Mouse (Mus musculus) limb, embryonic 11.5 days (tissue): Measurements from ENCODE around the gene Tenm2. TPM values are rescaled to one million over a fixed set of nuclear protein-coding genes. Genes with fewer than 3 reads are reported as not detected.

Experiments
- ATAC-seq: fragments of 200-750 bp; cut with Nextera tagmentation; 2 replicates; pipeline ENCODE4 v1.8.0; 2017; ENCODE audit warnings: low read depth; ENCODE audit not compliant: insufficient number of reproducible peaks, low FRiP score, low TSS enrichment
- DNase-seq: peaks from one replicate; pipeline ENCODE4 v3.0.0-alpha.2; 2015; ENCODE audit warnings: low spot score
- H3K27ac ChIP-seq: fragments of 300-500 bp; sonication (generic); replicated peaks from 2 replicates; pipeline ENCODE4 v1.5.1; 2014; ENCODE audit warnings: low read depth, mild to moderate bottlenecking, low read length
- H3K27me3 ChIP-seq: fragments of 300-500 bp; sonication (generic); 2 replicates; pipeline ENCODE4 v1.6.1; 2014; ENCODE audit warnings: mild to moderate bottlenecking, low read length, mixed read lengths; ENCODE audit not compliant: control insufficient read depth, insufficient read depth
- H3K36me3 ChIP-seq: fragments of 300-500 bp; sonication (generic); 2 replicates; pipeline ENCODE4 v1.6.1; 2014; ENCODE audit warnings: mild to moderate bottlenecking, low read length, moderate library complexity, mixed read lengths; ENCODE audit not compliant: control insufficient read depth, insufficient read depth
- H3K4me1 ChIP-seq: fragments of 300-500 bp; sonication (generic); 2 replicates; pipeline ENCODE4 v1.6.1; 2014; ENCODE audit warnings: low read length, mixed read lengths; ENCODE audit not compliant: control insufficient read depth, insufficient read depth
- H3K4me2 ChIP-seq: fragments of 300-500 bp; sonication (generic); 2 replicates; pipeline ENCODE4 v1.6.1; 2014; ENCODE audit warnings: low read depth, mild to moderate bottlenecking, moderate library complexity; ENCODE audit not compliant: severe bottlenecking
- H3K4me3 ChIP-seq: fragments of 300-500 bp; sonication (generic); 2 replicates; pipeline ENCODE4 v1.5.1; 2014; ENCODE audit warnings: low read depth, low read length
- H3K9ac ChIP-seq: fragments of 300-500 bp; sonication (generic); 2 replicates; pipeline ENCODE4 v1.6.1; 2014; ENCODE audit warnings: mild to moderate bottlenecking, low read length
- H3K9me3 ChIP-seq: fragments of 300-500 bp; sonication (generic); 2 replicates; pipeline ENCODE4 v1.6.1; 2016; ENCODE audit warnings: low read length; ENCODE audit not compliant: control insufficient read depth
- WGBS: fragments of 180-500 bp; shearing (Covaris S2); extraction: QIAGEN DNeasy Blood & Tissue Kit; methylation state at CpG from one replicate; pipeline ENCODE4 v1.1.7; 2014; 5-methylcytosine and 5-hydroxymethylcytosine counted together
- polyA plus RNA-seq: library from polyadenylated mRNA; unstranded; fragments of >200 nt; fragmentation: Nextera tagmentation; extraction: Ambion mirVana; gene quantifications from 2 replicates; pipeline ENCODE4 v1.2.1, GENCODE M21; 2014

The Tenm2 gene
- polyA plus RNA-seq, 1 experiment from 2014 or later = 0.44 TPM

DNA sequence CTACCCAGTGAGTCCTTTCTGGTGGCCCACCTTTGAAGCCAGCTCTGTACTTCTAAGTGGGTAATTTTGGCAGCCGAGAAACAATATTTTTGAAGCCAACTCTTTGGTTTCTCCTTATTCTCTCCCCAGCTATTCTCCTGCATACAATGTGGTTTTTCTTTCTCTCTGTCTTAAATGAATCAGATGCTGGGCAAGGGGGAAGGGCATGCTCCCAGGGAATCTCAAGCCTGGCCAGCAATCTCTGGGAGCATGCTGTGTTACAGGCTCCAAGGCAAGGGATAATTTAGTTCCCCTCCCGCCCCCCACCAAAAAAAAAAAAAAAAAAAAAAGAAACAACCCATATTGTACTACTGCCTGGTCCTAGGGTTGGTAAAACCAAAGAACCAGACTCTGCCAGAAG, 1112.5 kb downstream of the Tenm2 start:
- H3K27me3 ChIP-seq = no peaks in the 10 kb centered on the region
- no peaks in the 10 kb centered on the region for H3K9me3 ChIP-seq
- H3K27ac ChIP-seq = no peak overlapping the region
- WGBS = 69% methylated on average over 2 of the region's 2 CpGs
- no peak for DNase-seq
- ATAC-seq = no peak
- no peak overlapping the region for H3K4me2 ChIP-seq
- 0 out of 2 replicates have a peak, but pooled peaks cover 2% of the 10 kb centered on the region for H3K4me1 ChIP-seq
- H3K9ac ChIP-seq = no peak overlapping the region
- no peak overlapping the region for H3K4me3 ChIP-seq
- H3K36me3 ChIP-seq = no peaks in the 10 kb centered on the region

GRCm38 (mm10) chr11:36121410-36121929, 1114.3 kb downstream of the Tenm2 start:
- ATAC-seq = no peak
- DNase-seq = no peak
- H3K4me3 ChIP-seq = no peak overlapping the region
- no peak overlapping the region for H3K9ac ChIP-seq
- no peaks in the 10 kb centered on the region for H3K27me3 ChIP-seq
- H3K9me3 ChIP-seq = no peaks in the 10 kb centered on the region
- H3K4me2 ChIP-seq = no peak overlapping the region
- WGBS = 63% methylated on average over 8 of the region's 8 CpGs
- H3K36me3 ChIP-seq = no peaks in the 10 kb centered on the region
- 0 out of 2 replicates have a peak, but pooled peaks cover 2% of the 10 kb centered on the region for H3K4me1 ChIP-seq
- no peak overlapping the region for H3K27ac ChIP-seq

- ATAC-seq (no peak), DNase-seq (no peak)
- 56% methylated on average over 7 of the region's 7 CpGs for WGBS
- Histone ChIP-seq H3K27ac (no peak overlapping the region), H3K9ac (no peak overlapping the region), H3K4me2 (no peak overlapping the region), H3K9me3 (no peaks in the 10 kb centered on the region), H3K27me3 (no peaks in the 10 kb centered on the region), H3K4me3 (no peak overlapping the region), H3K4me1 (0 out of 2 replicates have a peak, but pooled peaks cover 2% of the 10 kb centered on the region), H3K36me3 (no peaks in the 10 kb centered on the region)
These were observed 1115.0 kb downstream of the Tenm2 start for GRCm38 (mm10) chr11:36120591-36121409.

- no peak for ATAC-seq
- H3K4me2 ChIP-seq = no peak overlapping the region
- 89% methylated on average over 12 of the region's 12 CpGs for WGBS
These were observed 1122.4 kb downstream of the Tenm2 start for GRCm38 (mm10) chr11:36113326-36113725.

DNA sequence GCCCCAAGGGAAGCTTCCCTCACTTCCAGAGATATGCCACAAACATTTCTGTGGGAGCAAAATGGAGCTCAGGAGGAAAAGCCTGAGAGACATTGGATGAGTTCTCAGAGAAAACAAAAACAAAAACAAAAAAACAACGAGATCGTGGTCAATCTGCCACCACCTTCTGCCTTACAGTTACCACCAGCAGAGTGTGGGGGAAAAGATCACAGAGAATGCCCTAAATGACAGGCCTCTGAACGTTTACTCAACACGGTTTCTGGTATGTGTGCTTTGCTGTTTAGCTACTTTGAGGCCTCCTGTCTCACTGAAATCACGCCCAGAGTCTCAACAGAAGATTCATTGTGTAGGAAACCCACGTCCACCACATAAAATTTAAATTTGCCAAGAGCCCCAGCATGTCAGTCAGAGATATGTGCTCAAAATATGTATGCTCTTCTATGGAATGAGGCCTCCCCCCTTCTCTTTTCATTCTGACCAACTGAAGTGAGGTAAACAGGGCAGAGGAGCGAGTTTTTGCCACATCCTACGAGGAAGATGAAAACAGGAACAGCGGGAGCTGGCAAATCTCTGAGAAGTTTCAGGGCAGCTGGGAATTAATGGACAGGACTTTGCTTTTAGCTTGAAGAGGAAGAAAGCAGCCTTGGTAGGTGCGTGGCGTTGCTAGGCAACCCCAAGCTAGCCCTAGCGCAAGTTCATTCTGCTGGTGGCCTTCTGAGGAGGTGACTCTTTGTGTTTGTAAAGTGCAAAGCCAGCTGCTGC, 1126.6 kb downstream of the Tenm2 start:
- Histone ChIP-seq H3K36me3 (no peaks in the 10 kb centered on the region), H3K9me3 (no peaks in the 10 kb centered on the region), H3K4me3 (no peak overlapping the region), H3K4me2 (no peak overlapping the region), H3K4me1 (peaks cover 4% of the 10 kb centered on the region; the same call in 1 of the 2 replicates), H3K9ac (no peak overlapping the region), H3K27me3 (no peaks in the 10 kb centered on the region), H3K27ac (no peak overlapping the region)
- peak; percentile 47 for DNase-seq
- 35% methylated on average over 12 of the region's 12 CpGs for WGBS
- ATAC-seq = no peak

More at GRCm38 (mm10) chr11:36113326-36113725, 1122.4 kb downstream of the Tenm2 start:
- H3K4me3 ChIP-seq = no peak overlapping the region
- H3K9ac ChIP-seq = no peak overlapping the region
- no peaks in the 10 kb centered on the region for H3K36me3 ChIP-seq
- peaks cover 4% of the 10 kb centered on the region; the same call in 1 of the 2 replicates for H3K4me1 ChIP-seq
- H3K27me3 ChIP-seq = no peaks in the 10 kb centered on the region
- no peak overlapping the region for H3K27ac ChIP-seq
- no peak for DNase-seq
- no peaks in the 10 kb centered on the region for H3K9me3 ChIP-seq

DNA sequence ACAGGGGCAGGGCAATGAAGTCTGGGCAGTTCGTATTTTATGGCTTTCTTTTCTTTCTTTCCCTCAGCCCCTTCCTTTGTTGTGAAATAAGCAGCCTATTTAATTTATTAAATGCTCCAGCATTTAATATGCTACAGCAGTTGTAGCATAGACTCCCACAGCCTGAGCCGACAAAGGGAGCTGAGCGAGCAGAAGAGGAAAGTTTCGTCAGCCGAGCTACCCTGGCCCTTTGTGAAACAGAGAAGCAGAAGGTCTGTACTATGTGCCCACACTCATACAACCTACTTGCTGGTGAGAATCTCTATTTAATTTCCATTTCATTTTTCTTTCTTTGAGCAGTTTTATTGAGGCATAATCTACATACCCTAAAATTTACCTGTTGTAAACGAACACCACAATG, 1127.9 kb downstream of the Tenm2 start:
- ATAC-seq (no peak), DNase-seq (no peak)
- H3K4me3 ChIP-seq = no peak overlapping the region
- H3K4me1 ChIP-seq = peaks cover 4% of the 10 kb centered on the region; the same call in 1 of the 2 replicates
- no peaks in the 10 kb centered on the region for H3K36me3 ChIP-seq
- no peaks in the 10 kb centered on the region for H3K9me3 ChIP-seq
- H3K4me2 ChIP-seq = no peak overlapping the region
- 83% methylated on average over 6 of the region's 6 CpGs for WGBS
- H3K9ac ChIP-seq = no peak overlapping the region
- H3K27me3 ChIP-seq = no peaks in the 10 kb centered on the region
- H3K27ac ChIP-seq = no peak overlapping the region

DNA sequence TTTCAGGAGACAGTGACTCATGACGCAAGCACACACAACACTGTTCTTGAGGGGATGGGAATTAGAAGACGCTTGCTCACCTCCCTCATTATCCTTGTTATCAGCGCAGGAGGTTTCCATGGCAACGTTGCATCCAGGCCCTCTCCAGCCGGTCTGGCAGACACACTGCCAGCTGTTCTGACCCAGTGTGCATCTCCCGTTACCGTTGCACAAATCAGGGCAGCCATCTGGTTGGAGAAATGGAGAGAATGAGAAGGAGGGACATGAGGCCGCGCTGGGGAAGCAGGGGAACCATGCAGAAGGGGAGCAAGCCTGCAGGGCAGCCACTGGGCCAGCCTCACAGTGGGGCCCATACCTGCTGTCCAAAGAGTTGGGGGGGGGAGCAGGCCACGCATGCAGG, 1129.1 kb downstream of the Tenm2 start:
- Histone ChIP-seq H3K9me3 (no peaks in the 10 kb centered on the region), H3K9ac (no peak overlapping the region), H3K4me2 (no peak overlapping the region), H3K36me3 (no peaks in the 10 kb centered on the region), H3K27ac (no peak overlapping the region), H3K4me3 (no peak overlapping the region), H3K4me1 (peaks cover 4% of the 10 kb centered on the region; the same call in 1 of the 2 replicates), H3K27me3 (no peaks in the 10 kb centered on the region)
- no peak for DNase-seq
- WGBS = 42% methylated on average over 10 of the region's 10 CpGs
- no peak for ATAC-seq

DNA sequence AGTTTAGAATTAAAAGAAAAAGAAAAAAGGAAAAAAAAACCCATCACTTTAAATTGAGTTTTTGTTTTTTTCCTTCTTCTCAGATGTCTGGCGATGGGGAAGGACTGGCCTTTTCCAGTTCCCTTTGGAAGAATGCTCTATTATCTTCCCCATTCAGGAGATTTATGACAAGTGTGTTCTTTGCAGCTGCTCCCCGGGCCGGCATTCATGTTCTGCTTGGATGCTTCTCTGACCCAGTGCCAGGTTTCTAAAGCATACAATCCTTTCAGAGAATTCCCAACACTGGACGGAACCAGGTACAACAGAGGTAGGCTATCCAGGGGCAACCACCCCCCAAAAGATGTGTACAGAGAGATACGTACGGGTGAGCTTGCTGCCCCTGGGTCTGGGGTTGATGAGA, 1132.2 kb downstream of the Tenm2 start:
- Histone ChIP-seq H3K36me3 (no peaks in the 10 kb centered on the region), H3K9me3 (no peaks in the 10 kb centered on the region), H3K27me3 (no peaks in the 10 kb centered on the region), H3K27ac (no peak overlapping the region), H3K4me2 (no peak overlapping the region), H3K4me1 (no peaks in the 10 kb centered on the region), H3K4me3 (no peak overlapping the region), H3K9ac (no peak overlapping the region)
- ATAC-seq (no peak), DNase-seq (no peak)
- 73% methylated on average over 6 of the region's 6 CpGs for WGBS
